Mouse (Mus musculus) ES-E14 (cell line): ENCODE results near the gene Atf2. TPM values are rescaled to one million over a fixed set of nuclear protein-coding genes. Genes with fewer than 3 reads are reported as not detected.

Experiments used
- DNase-seq: peaks from one replicate; pipeline ENCODE4 v3.0.0-alpha.2; 2013; ENCODE audit warnings: low read depth, low spot score
- H3K27ac ChIP-seq: 2 replicates; pipeline ENCODE4 v1.5.1; 2012; ENCODE audit warnings: low read depth, mild to moderate bottlenecking, low read length, moderate library complexity, mixed read lengths; ENCODE audit not compliant: poor library complexity, insufficient read depth, severe bottlenecking
- H3K36me3 ChIP-seq: 2 replicates; pipeline ENCODE4 v1.6.1; 2012; ENCODE audit warnings: mild to moderate bottlenecking, low read length, moderate library complexity, mixed read lengths; ENCODE audit not compliant: control insufficient read depth, poor library complexity, insufficient read depth, severe bottlenecking
- H3K4me1 ChIP-seq, 2 experiments: fragments of 150-350 bp in 1 of 2; sonication (generic) in 1 of 2; 2 replicates each; pipeline ENCODE4 v1.6.1; 2012; ENCODE audit warnings: low read length in 2 of 2, mild to moderate bottlenecking in 1 of 2, mixed read lengths in 1 of 2; ENCODE audit not compliant: control insufficient read depth in 2 of 2, insufficient read depth in 2 of 2, poor library complexity in 1 of 2
- H3K4me3 ChIP-seq, 2 experiments: fragments of 150-350 bp in 1 of 2; sonication (generic) in 1 of 2; 2 replicates each; pipeline ENCODE4 v1.5.1; 2012; ENCODE audit warnings: low read length in 2 of 2, low read depth in 1 of 2, mild to moderate bottlenecking in 1 of 2, mixed read lengths in 1 of 2; ENCODE audit not compliant: insufficient read depth in 1 of 2, poor library complexity in 1 of 2, severe bottlenecking in 1 of 2
- H3K9ac ChIP-seq: 2 replicates; pipeline ENCODE4 v1.6.1; 2012; ENCODE audit warnings: low read depth, mild to moderate bottlenecking, low read length, mixed read lengths; ENCODE audit not compliant: poor library complexity, insufficient read depth, severe bottlenecking
- H3K9me3 ChIP-seq: fragments of 150-350 bp; sonication (generic); 2 replicates; pipeline ENCODE4 v1.6.1; 2012; ENCODE audit warnings: low read depth, mild to moderate bottlenecking, low read length; ENCODE audit not compliant: control insufficient read depth, insufficient read depth
- CHD2 ChIP-seq: IDR thresholded peaks from 2 replicates; pipeline ENCODE4 v1.6.1; 2014; ENCODE audit warnings: mild to moderate bottlenecking, low read depth, low read length, inconsistent platforms
- HCFC1 ChIP-seq: IDR thresholded peaks from 2 replicates; pipeline ENCODE4 v1.6.1; 2012; ENCODE audit warnings: low read length, inconsistent platforms, borderline replicate concordance; ENCODE audit not compliant: insufficient read depth
- MAFK ChIP-seq: IDR thresholded peaks from 2 replicates; pipeline ENCODE4 v1.6.1; 2014; ENCODE audit warnings: mild to moderate bottlenecking, low read depth, low read length, inconsistent platforms; ENCODE audit not compliant: insufficient read depth
- ZC3H11A ChIP-seq: IDR thresholded peaks from 2 replicates; pipeline ENCODE4 v1.6.1; 2012; ENCODE audit warnings: low read depth, mild to moderate bottlenecking, inconsistent platforms, low read length, borderline replicate concordance
- ZNF384 ChIP-seq: IDR thresholded peaks from 2 replicates; pipeline ENCODE4 v1.6.1; 2012; ENCODE audit warnings: low read depth, low read length, inconsistent platforms
- in situ Hi-C, 2 experiments: fragments of 600-800 bp; cut with MboI; formaldehyde crosslinking; loops; one replicate each; pipeline ENCODE4 v1.15.1; 2025; ENCODE audit warnings: low sequenced_read_pairs in 2 of 2, inconsistent platforms in 1 of 2; ENCODE audit not compliant: unreplicated experiment in 2 of 2
- total RNA-seq: library from RNA; depleted of rRNA; stranded (reverse); fragments of 300-350 nt; gene quantifications from 2 replicates; pipeline ENCODE4 v1.2.3, GENCODE M21; 2012

The Atf2 gene
- total RNA-seq, 1 experiment: 55.7 TPM

GRCm38 (mm10) chr2:73788395-73788794 is 104.0 kb downstream of the Atf2 start:
- peaks cover 5 to 9% of the 10 kb centered on the region in 2 experiments; a peak in 2 of 4 replicates for H3K4me1 ChIP-seq
- TF ChIP-seq HCFC1: no peak
- TF ChIP-seq MAFK: no peak
- TF ChIP-seq ZC3H11A: no peak
- TF ChIP-seq ZNF384: no peak
- TF ChIP-seq CHD2: no peak
- H3K9ac ChIP-seq: no peak overlapping the region
- in situ Hi-C loops: no loop called here
- H3K36me3 ChIP-seq: no peaks in the 10 kb centered on the region
- H3K4me3 ChIP-seq: no peak overlapping the region
- no peaks in the 10 kb centered on the region for H3K9me3 ChIP-seq
- no peak overlapping the region for H3K27ac ChIP-seq
- no peak for DNase-seq

- no peaks in the 10 kb centered on the region for H3K36me3 ChIP-seq
- H3K27ac ChIP-seq: no peak overlapping the region
- in situ Hi-C loops: no loop called here
- no peaks in the 10 kb centered on the region; a peak in 1 of 4 replicates for H3K4me1 ChIP-seq
- H3K9me3 ChIP-seq: no peaks in the 10 kb centered on the region
- no peak overlapping the region for H3K4me3 ChIP-seq
- TF ChIP-seq ZNF384 (no peak), CHD2 (no peak), MAFK (no peak), ZC3H11A (no peak), HCFC1 (no peak)
- no peak overlapping the region for H3K9ac ChIP-seq
- no peak for DNase-seq
Measured at GRCm38 (mm10) chr2:73782371-73782905, 110.0 kb downstream of the Atf2 start.

GRCm38 (mm10) chr2:73780321-73781010 is 112.0 kb downstream of the Atf2 start:
- Histone ChIP-seq H3K4me1 (peaks cover 0 to 2% of the 10 kb centered on the region in 2 experiments; a peak in 1 of 4 replicates), H3K4me3 (no peak overlapping the region), H3K9me3 (no peaks in the 10 kb centered on the region), H3K36me3 (no peaks in the 10 kb centered on the region), H3K9ac (no peak overlapping the region), H3K27ac (no peak overlapping the region)
- TF ChIP-seq ZC3H11A (no peak), ZNF384 (no peak), MAFK (no peak), CHD2 (no peak), HCFC1 (no peak)
- in situ Hi-C loops: no loop called here
- no peak for DNase-seq

GRCm38 (mm10) chr2:73779796-73780195 is 112.6 kb downstream of the Atf2 start:
- Histone ChIP-seq H3K4me1 (peaks cover 0 to 2% of the 10 kb centered on the region in 2 experiments; a peak in 1 of 4 replicates), H3K4me3 (no peak overlapping the region), H3K27ac (no peak overlapping the region), H3K9me3 (no peaks in the 10 kb centered on the region), H3K36me3 (no peaks in the 10 kb centered on the region), H3K9ac (no peak overlapping the region)
- DNase-seq: no peak
- in situ Hi-C loops: no loop called here
- TF ChIP-seq CHD2: no peak
- no peak for TF ChIP-seq ZNF384
- no peak for TF ChIP-seq MAFK
- no peak for TF ChIP-seq ZC3H11A
- TF ChIP-seq HCFC1: no peak
